Mouse (Mus musculus) midbrain, postnatal 0 days (tissue): ENCODE data around the gene Ppp2r1b. TPM values are rescaled to one million over a fixed set of nuclear protein-coding genes. Genes with fewer than 3 reads are reported as not detected.

Source experiments
- ATAC-seq: fragments of 200-750 bp; cut with Nextera tagmentation; 2 replicates; pipeline ENCODE4 v1.8.0; 2017; ENCODE audit warnings: moderate number of reproducible peaks, mild to moderate bottlenecking, moderate TSS enrichment, moderate library complexity; ENCODE audit not compliant: low FRiP score
- DNase-seq: peaks from one replicate; pipeline ENCODE4 v3.0.0-alpha.2; 2015; ENCODE audit warnings: low spot score
- H3K27ac ChIP-seq: fragments of 300-500 bp; sonication (generic); 2 replicates; pipeline ENCODE4 v1.5.1; 2014; ENCODE audit warnings: low read depth, mild to moderate bottlenecking, low read length, mixed read lengths
- H3K27me3 ChIP-seq: fragments of 300-500 bp; sonication (generic); 2 replicates; pipeline ENCODE4 v1.6.1; 2014; ENCODE audit warnings: low read length, control low read depth, mixed read lengths; ENCODE audit not compliant: insufficient read depth
- H3K36me3 ChIP-seq: fragments of 300-500 bp; sonication (generic); 2 replicates; pipeline ENCODE4 v1.6.1; 2014; ENCODE audit warnings: low read length, control low read depth, mixed read lengths; ENCODE audit not compliant: insufficient read depth
- H3K4me1 ChIP-seq: fragments of 300-500 bp; sonication (generic); 2 replicates; pipeline ENCODE4 v1.6.1; 2014; ENCODE audit warnings: mild to moderate bottlenecking, control low read depth, antibody characterized with exemption, low read length, mixed read lengths; ENCODE audit not compliant: insufficient read depth
- H3K4me2 ChIP-seq: fragments of 300-500 bp; sonication (generic); 2 replicates; pipeline ENCODE4 v1.6.1; 2014; ENCODE audit warnings: low read depth, mild to moderate bottlenecking, low read length, mixed read lengths; ENCODE audit not compliant: poor library complexity, severe bottlenecking
- H3K4me3 ChIP-seq: fragments of 300-500 bp; sonication (generic); 2 replicates; pipeline ENCODE4 v1.5.1; 2014; ENCODE audit warnings: low read depth, mild to moderate bottlenecking, low read length, moderate library complexity
- H3K9ac ChIP-seq: fragments of 300-500 bp; sonication (generic); replicated peaks from 2 replicates; pipeline ENCODE4 v1.6.1; 2014; ENCODE audit warnings: mild to moderate bottlenecking, low read length, moderate library complexity, mixed read lengths; ENCODE audit not compliant: poor library complexity, severe bottlenecking
- H3K9me3 ChIP-seq: fragments of 300-500 bp; sonication (generic); 2 replicates; pipeline ENCODE4 v1.6.1; 2016; ENCODE audit warnings: low read length, control low read depth
- CTCF ChIP-seq: IDR thresholded peaks from 2 replicates; pipeline ENCODE4 v1.5.1; 2016; ENCODE audit warnings: antibody characterized with exemption, mild to moderate bottlenecking
- WGBS: fragments of 180-500 bp; shearing (Covaris S2); extraction: QIAGEN DNeasy Blood & Tissue Kit; methylation state at CpG from one replicate; pipeline ENCODE4 v1.1.7; 2014; 5-methylcytosine and 5-hydroxymethylcytosine counted together
- polyA plus RNA-seq: library from polyadenylated mRNA; unstranded; fragments of >200 nt; fragmentation: Nextera tagmentation; extraction: Ambion mirVana; gene quantifications from 2 replicates; pipeline ENCODE4 v1.2.1, GENCODE M21; 2015
- total RNA-seq: library from RNA; depleted of rRNA; stranded (reverse); fragments of >200 nt; gene quantifications from 2 replicates; pipeline ENCODE4 v1.2.3, GENCODE M21; 2014

Gene Ppp2r1b
- total and polyA plus RNA-seq, 2 experiments from 2014 or later = 14.8 to 30.2 TPM

- Histone ChIP-seq H3K4me1 (no peaks in the 10 kb centered on the region), H3K27me3 (no peaks in the 10 kb centered on the region), H3K4me3 (no peak overlapping the region), H3K4me2 (no peak overlapping the region), H3K36me3 (peaks cover 22% of the 10 kb centered on the region), H3K9me3 (no peaks in the 10 kb centered on the region), H3K9ac (no peak overlapping the region), H3K27ac (no peak overlapping the region)
- TF ChIP-seq CTCF = no peak
- WGBS = 98% methylated on average over 4 of the region's 4 CpGs
- ATAC-seq (no peak), DNase-seq (no peak)
These were observed 30.4 kb downstream of the Ppp2r1b start for GRCm38 (mm10) chr9:50875470-50875869.

GRCm38 (mm10) chr9:50876287-50876686, 31.2 kb downstream of the Ppp2r1b start:
- no peak for ATAC-seq
- Histone ChIP-seq H3K9me3 (no peaks in the 10 kb centered on the region), H3K4me3 (no peak overlapping the region), H3K36me3 (peaks cover 20% of the 10 kb centered on the region), H3K27ac (no peak overlapping the region), H3K9ac (no peak overlapping the region), H3K4me2 (no peak overlapping the region), H3K27me3 (no peaks in the 10 kb centered on the region), H3K4me1 (no peaks in the 10 kb centered on the region)
- no peak for TF ChIP-seq CTCF
- no peak for DNase-seq
- 96% methylated on average over 3 of the region's 3 CpGs for WGBS

- 87% methylated on average over 3 of the region's 3 CpGs for WGBS
- Histone ChIP-seq H3K4me3 (no peak overlapping the region), H3K36me3 (peaks cover 21% of the 10 kb centered on the region), H3K27me3 (no peaks in the 10 kb centered on the region), H3K27ac (no peak overlapping the region), H3K4me1 (no peaks in the 10 kb centered on the region), H3K4me2 (no peak overlapping the region), H3K9ac (no peak overlapping the region), H3K9me3 (no peaks in the 10 kb centered on the region)
- DNase-seq (no peak), ATAC-seq (no peak)
- no peak for TF ChIP-seq CTCF
These were observed 32.3 kb downstream of the Ppp2r1b start for GRCm38 (mm10) chr9:50877431-50877830.

GRCm38 (mm10) chr9:50882183-50882582, 37.1 kb downstream of the Ppp2r1b start:
- no peaks in the 10 kb centered on the region for H3K27me3 ChIP-seq
- no peak overlapping the region for H3K27ac ChIP-seq
- H3K36me3 ChIP-seq = peaks cover 13% of the 10 kb centered on the region; the same call in 1 of the 2 replicates
- H3K4me3 ChIP-seq = no peak overlapping the region
- no peaks in the 10 kb centered on the region for H3K9me3 ChIP-seq
- H3K9ac ChIP-seq = no peak overlapping the region
- H3K4me1 ChIP-seq = peaks cover 4% of the 10 kb centered on the region; the same call in 1 of the 2 replicates
- no peak overlapping the region for H3K4me2 ChIP-seq
- WGBS = 83% methylated on average over 2 of the region's 2 CpGs
- DNase-seq (no peak), ATAC-seq (no peak)
- no peak for TF ChIP-seq CTCF

- H3K27me3 ChIP-seq = no peaks in the 10 kb centered on the region
- no peak overlapping the region for H3K4me2 ChIP-seq
- ATAC-seq = no peak
- H3K4me3 ChIP-seq = no peak overlapping the region
- no peaks in the 10 kb centered on the region for H3K9me3 ChIP-seq
- TF ChIP-seq CTCF = no peak
- DNase-seq = peak; percentile 7
- peaks cover 4% of the 10 kb centered on the region; the same call in 1 of the 2 replicates for H3K4me1 ChIP-seq
- no peak overlapping the region for H3K9ac ChIP-seq
- 87% methylated on average over 8 of the region's 8 CpGs for WGBS
- H3K27ac ChIP-seq = no peak overlapping the region; the same call in 1 of the 2 replicates
- peaks cover 15% of the 10 kb centered on the region; the same call in 1 of the 2 replicates for H3K36me3 ChIP-seq
These were observed 39.0 kb downstream of the Ppp2r1b start for GRCm38 (mm10) chr9:50884093-50884492.

GRCm38 (mm10) chr9:50884741-50885599, 39.9 kb downstream of the Ppp2r1b start:
- ATAC-seq (no peak), DNase-seq (peak; percentile 75)
- Histone ChIP-seq H3K9ac (no peak overlapping the region), H3K4me2 (no peak overlapping the region), H3K4me3 (no peak overlapping the region), H3K27me3 (no peaks in the 10 kb centered on the region), H3K36me3 (peaks cover 11% of the 10 kb centered on the region; the same call in 1 of the 2 replicates), H3K9me3 (no peaks in the 10 kb centered on the region), H3K4me1 (peaks cover 4% of the 10 kb centered on the region; the same call in 1 of the 2 replicates), H3K27ac (0 out of 2 replicates have a peak overlapping the region, but pooled peaks have one; percentile 38)
- TF ChIP-seq CTCF = no peak
- 71% methylated on average over 10 of the region's 10 CpGs for WGBS
